Mouse (Mus musculus): ENCODE results near the gene Ddx39.

Gene Ddx39

DNA sequence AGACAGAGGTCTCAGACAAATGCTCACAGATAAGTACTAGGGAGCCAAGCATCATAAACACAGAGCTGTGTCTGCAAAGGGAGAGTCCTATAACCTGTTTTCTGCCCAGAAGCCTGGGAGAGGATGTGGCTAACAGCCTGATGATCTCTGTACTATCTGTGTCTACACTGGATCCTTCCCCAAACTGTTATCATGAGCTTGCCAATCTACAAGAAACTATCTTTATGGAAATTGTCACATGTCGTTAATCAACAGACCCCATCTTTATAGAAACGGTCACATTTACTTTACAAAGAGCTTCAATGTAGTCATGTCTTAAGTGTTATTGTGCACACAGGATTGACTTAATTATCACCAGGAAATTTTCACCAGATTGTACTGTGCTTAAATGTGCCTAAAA, 55.7 kb downstream of the Ddx39 start:
- no peak for DNase-seq (ENCODE audit: low spot score)

DNA sequence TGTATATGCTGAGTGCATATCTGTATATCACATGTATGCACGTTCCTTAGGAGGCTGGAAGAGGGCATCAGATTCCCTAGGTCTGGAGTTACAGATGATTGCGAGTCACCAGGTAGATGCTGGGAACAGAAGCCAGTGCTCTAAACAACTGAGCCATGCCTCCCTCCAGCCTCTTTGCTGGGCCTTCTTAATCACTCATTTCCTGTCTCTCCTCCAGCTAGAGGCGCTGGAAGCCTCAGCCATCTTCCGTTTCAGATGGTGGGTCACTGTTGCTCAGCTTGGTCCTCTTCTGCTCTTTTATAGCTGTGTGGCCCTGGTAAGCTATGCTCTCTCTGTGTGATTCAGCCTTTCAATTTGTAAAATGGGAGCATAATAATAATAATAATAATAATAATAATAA, 56.8 kb downstream of the Ddx39 start:
- no peak for DNase-seq (ENCODE audit: low spot score)

DNA sequence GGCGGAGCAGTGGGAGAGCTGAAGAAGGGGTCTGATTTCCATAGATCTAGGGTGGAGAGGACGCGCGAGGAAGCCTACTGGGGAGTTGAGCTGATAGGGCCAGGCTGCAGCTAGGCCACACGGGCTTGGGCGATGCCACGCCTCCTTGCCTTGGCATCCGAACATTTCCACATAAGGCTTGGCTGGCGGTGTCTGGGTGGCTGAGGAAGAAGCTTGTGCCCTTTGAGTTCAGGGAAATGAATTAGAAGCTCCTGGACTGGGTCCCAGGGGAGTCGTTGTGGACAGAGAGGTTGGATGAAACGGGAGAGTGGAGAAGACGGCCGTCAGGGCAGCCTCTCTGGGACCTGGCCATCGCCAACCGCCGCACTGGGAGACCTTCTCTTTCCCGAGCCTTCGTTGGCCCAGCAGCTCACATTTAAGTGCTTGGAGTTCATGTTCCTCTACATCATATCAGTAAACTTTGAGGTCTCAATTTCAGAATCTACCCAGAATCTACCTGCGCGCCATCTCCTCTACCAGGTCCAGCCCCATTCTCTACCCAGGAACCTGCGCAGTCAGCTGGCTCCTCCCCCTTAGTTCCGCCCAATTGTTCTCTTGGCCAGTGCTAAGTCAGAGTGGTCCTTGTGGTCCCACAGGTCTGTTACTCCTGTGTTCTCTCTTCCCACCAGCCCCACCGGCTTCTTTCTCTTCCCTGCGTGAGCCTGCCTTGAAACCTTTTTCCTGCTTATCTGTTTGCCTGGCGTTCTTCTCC, 57.9 kb downstream of the Ddx39 start:
- DNase-seq (ENCODE audit: low spot score): no peak

DNA sequence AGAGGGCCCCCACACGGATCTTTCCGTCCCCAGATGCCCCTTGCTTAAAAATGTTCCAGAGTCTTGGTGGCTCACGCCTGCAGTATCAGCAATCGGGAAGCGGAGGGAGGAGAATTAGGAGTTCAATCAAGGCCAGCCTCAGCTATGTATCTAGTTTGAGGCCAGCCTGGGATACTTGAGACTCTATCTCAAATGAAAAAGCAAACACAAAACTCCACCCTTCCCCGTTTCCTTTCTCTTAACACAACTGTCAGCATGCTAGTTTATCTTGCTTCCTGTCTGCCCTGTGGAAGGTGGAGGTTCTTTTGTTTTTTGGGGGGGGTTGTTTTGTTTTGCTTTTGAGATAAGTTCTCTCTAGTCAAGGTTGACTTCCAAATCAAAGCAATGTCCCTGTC, 58.5 kb downstream of the Ddx39 start:
- no peak for DNase-seq (ENCODE audit: low spot score)

DNA sequence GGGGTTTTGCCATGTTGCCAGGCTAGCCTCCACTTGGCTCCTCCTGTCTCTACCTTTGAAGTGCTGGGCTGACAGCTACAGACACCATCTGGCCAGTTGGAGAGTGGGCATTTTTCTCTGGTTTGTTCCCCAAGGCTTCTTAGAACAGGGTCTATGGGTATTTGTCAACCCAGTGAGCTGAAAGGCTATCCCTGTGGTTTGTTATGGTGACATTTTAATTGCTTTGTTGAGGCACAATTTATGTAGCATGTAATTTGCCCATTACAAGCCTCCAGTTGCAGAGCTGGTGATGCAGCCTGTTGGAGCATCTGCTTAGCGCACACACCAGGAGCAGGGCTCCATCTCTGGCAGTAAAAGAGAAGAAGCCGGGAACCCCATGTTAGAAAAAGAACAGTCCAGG, 59.2 kb downstream of the Ddx39 start:
- DNase-seq (ENCODE audit: low spot score): no peak
